Mouse (Mus musculus) cerebellum, adult 2 months (tissue): ENCODE results near the gene Aes. TPM values are rescaled to one million over a fixed set of nuclear protein-coding genes. Genes with fewer than 3 reads are reported as not detected.

Experiments
- DNase-seq, 2 experiments: peaks; one replicate each; pipeline ENCODE4 v3.0.0; 2021
- H3K27ac ChIP-seq: fragments of 200-500 bp; 2 replicates; pipeline ENCODE4 v1.5.1; 2012; ENCODE audit warnings: low read length, control low read depth, inconsistent platforms; ENCODE audit not compliant: insufficient read depth
- H3K27me3 ChIP-seq: fragments of 200-500 bp; 2 replicates; pipeline ENCODE4 v1.6.1; 2012; ENCODE audit warnings: inconsistent platforms, mild to moderate bottlenecking, low read length, moderate library complexity; ENCODE audit not compliant: control insufficient read depth, insufficient read depth
- H3K4me1 ChIP-seq: fragments of 200-500 bp; 2 replicates; pipeline ENCODE4 v1.6.1; 2011; ENCODE audit warnings: low read length; ENCODE audit not compliant: control insufficient read depth, insufficient read depth
- H3K4me3 ChIP-seq: fragments of 200-500 bp; replicated peaks from 2 replicates; pipeline ENCODE3; 2011; ENCODE audit warnings: mild to moderate bottlenecking, low read depth, low read length, control low read depth; ENCODE audit not compliant: insufficient read depth
- CTCF ChIP-seq: fragments of 200-500 bp; IDR thresholded peaks from 2 replicates; pipeline ENCODE4 v1.5.1; 2011; ENCODE audit warnings: low read depth, mild to moderate bottlenecking, control low read depth, low read length, moderate library complexity, borderline replicate concordance; ENCODE audit not compliant: insufficient read depth
- POLR2A ChIP-seq: fragments of 200-500 bp; IDR thresholded peaks from 2 replicates; pipeline ENCODE4 v1.6.1; 2011; ENCODE audit warnings: low read length, control low read depth, borderline replicate concordance; ENCODE audit not compliant: insufficient read depth
- WGBS: fragments of 180-500 bp; shearing (Covaris S2); methylation state at CpG from one replicate; pipeline ENCODE4 v1.1.7; 2018; 5-methylcytosine and 5-hydroxymethylcytosine counted together
- polyA plus RNA-seq: library from polyadenylated mRNA; depleted of rRNA; stranded (reverse); fragments of >200 nt; gene quantifications from 2 replicates; pipeline ENCODE4 v1.2.3, GENCODE M21; 2012

Aes gene
- polyA plus RNA-seq, 1 experiment, result 1,168 TPM

DNA sequence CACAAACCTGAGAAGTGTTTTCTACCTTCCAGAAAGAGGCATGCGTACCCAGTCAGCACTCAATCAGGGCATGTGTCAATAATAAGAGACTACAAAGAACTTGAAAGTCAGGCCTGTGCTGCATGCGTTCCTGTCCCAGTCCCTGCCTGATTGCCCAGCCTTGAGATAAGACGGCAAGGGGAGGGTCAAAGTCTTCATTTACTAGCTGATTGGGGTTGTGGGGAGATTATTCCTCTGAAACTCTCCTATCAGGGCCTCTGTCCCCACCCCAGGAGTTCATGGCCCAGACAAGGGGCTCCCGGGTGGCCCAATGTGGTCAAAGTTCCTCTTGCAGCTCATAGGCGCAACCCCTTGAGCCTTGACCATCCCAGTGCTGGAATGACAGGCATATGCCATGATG, 13.0 kb upstream of the Aes start:
- Histone ChIP-seq H3K4me1 (peaks cover 26% of the 10 kb centered on the region), H3K27ac (no peak overlapping the region), H3K27me3 (no peaks in the 10 kb centered on the region), H3K4me3 (no peak overlapping the region)
- no peak for TF ChIP-seq POLR2A
- no peak for TF ChIP-seq CTCF
- no peak for DNase-seq
- 90% methylated on average over 5 of the region's 5 CpGs for WGBS

DNA sequence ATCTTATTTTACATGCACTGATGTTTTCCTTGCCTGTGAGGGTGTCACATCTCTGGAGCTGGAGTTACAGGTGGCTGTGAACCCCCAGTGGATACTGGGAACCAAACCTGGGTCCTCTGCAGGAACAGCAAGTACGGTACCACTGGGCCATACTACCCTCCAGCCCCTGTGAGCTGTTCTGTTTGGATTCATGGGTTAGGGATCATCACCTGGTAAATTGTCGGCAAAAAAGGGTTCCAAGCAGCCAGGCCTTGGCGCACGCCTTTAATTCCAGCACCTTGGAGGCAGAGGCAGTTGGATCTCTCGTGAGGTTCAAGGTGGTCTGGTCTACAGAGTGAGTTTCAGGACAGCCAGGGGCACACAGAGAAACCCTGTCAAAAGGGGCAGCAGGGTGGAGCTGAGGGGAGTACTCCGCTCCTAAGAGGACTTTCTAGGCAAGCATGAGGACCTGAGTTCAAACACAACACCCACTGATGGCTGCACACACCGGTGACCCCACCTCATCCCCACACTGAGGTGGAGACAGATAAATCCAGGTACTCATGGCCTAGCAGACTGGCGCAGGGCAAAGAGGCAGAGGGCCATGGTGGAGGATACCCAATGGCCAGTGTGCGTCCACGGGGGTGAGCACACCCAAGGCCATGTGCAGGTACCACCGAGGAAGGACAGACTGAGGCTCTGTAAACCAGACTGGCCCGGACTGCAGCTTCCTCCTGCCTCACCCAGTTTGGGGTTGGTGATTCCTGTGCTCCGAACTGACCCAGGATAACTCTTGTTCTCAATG, 12.3 kb upstream of the Aes start:
- no peak for DNase-seq
- WGBS, result 93% methylated on average over 13 of the region's 13 CpGs
- Histone ChIP-seq H3K27me3 (no peaks in the 10 kb centered on the region), H3K27ac (no peak overlapping the region), H3K4me3 (no peak overlapping the region), H3K4me1 (peaks cover 21% of the 10 kb centered on the region)
- no peak for TF ChIP-seq POLR2A
- TF ChIP-seq CTCF, result no peak

DNA sequence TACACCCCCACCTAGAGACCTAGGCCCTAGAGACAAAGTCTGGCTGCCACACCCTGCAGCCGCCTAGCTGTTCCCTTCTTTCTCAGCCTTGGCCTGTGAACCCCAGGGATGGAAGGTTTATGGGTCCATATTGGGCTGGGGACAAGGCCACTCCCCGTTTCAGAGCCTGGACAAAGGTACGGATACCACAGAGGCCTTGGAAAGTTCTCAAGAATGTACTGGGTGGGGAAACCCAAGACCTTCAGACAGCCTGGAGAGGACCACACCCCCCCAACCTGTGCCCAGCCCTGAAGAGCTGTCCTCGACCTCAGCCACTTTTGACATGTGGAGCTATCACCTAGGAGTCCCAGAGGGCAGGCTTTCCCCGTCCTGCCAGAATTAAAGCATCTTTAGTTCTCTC, 10.3 kb upstream of the Aes start:
- WGBS, result 77% methylated on average over 5 of the region's 5 CpGs
- TF ChIP-seq CTCF, result no peak
- no peak overlapping the region for H3K4me3 ChIP-seq
- peaks cover 3% of the 10 kb centered on the region; the same call in 1 of the 2 replicates for H3K4me1 ChIP-seq
- no peak for DNase-seq
- no peak overlapping the region for H3K27ac ChIP-seq
- H3K27me3 ChIP-seq, result no peaks in the 10 kb centered on the region

DNA sequence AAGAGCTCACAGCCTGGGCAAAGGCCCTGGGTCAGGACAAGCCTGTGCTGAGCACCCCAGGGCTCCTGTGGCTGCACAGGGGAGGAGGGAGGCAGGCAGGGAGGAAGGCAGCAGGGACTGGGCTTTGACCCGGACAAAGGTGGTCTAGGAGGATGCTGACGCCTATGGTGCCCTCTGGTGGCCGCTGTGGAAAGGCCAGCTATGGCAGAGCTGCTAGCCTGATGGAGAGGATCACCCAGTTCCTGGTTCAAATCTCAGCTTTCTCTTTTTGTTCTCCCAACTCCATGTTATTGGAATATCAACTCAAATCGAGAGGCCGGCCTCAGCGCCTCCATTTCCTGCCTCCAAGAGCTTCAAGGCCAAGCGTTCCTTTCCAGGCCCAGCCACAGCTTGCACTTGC, 9.0 kb upstream of the Aes start:
- Histone ChIP-seq H3K27ac (no peak overlapping the region), H3K4me1 (peaks cover 3% of the 10 kb centered on the region; the same call in 1 of the 2 replicates), H3K27me3 (no peaks in the 10 kb centered on the region), H3K4me3 (no peak overlapping the region)
- WGBS, result 10% methylated on average over 7 of the region's 7 CpGs
- DNase-seq, result peak; percentile 51 to 65
- TF ChIP-seq POLR2A (no peak), CTCF (peak; percentile 72)

DNA sequence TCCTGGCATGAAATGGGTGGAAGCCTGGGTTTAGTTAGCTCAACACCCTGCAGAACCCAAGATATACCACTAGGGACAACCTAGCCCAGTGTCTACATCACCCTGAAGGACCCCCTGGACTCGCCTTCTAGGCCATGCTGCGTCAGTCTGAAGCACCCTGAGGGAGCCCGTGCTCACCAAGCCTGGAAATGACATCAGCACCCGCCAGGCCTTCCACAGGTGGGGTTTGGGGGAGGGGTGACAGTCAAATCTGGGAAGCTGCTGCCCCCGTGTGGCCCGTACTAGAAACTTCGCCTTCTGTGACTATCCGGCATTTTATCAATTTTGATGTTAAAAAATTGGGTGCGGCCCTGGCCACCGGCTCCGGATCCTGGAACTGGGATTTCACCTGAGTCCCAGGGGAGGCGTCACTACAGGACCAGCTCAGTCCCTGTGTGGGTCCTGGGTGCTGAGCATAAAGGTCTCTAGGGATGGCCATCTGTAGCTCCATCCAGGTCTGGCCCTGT, 7.6 kb upstream of the Aes start:
- Histone ChIP-seq H3K4me3 (no peak overlapping the region), H3K27me3 (no peaks in the 10 kb centered on the region), H3K4me1 (no peaks in the 10 kb centered on the region; the same call in 1 of the 2 replicates), H3K27ac (no peak overlapping the region)
- peak; percentile 78 to 81 for DNase-seq
- WGBS, result 2% methylated on average over 12 of the region's 12 CpGs
- no peak for TF ChIP-seq POLR2A
- peak; percentile 88 for TF ChIP-seq CTCF

DNA sequence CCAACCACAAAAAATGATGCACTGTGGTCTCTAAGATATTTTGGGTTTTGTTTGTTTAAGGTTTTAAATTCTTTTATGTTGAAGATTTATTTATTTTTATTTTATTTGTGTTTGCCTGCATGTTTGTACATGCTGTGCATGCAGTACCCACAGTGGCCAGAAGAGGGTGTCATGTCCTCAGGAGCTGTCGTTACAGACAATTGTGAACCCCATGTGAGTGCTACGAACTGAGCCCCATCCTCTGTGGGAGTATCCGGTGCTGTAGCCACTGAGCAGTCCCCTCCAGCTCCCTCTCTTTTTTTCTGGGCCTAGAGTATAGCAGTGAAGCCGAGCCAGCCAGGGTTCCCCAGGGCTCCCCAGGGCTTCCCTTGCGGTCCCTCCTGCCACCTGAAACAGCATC, 6.1 kb upstream of the Aes start:
- H3K27me3 ChIP-seq, result no peaks in the 10 kb centered on the region
- no peaks in the 10 kb centered on the region; the same call in 1 of the 2 replicates for H3K4me1 ChIP-seq
- no peak for TF ChIP-seq POLR2A
- peak; percentile 62 for TF ChIP-seq CTCF
- DNase-seq, result no peak
- H3K27ac ChIP-seq, result no peak overlapping the region
- 86% methylated on average over 5 of the region's 5 CpGs for WGBS
- H3K4me3 ChIP-seq, result no peak overlapping the region

DNA sequence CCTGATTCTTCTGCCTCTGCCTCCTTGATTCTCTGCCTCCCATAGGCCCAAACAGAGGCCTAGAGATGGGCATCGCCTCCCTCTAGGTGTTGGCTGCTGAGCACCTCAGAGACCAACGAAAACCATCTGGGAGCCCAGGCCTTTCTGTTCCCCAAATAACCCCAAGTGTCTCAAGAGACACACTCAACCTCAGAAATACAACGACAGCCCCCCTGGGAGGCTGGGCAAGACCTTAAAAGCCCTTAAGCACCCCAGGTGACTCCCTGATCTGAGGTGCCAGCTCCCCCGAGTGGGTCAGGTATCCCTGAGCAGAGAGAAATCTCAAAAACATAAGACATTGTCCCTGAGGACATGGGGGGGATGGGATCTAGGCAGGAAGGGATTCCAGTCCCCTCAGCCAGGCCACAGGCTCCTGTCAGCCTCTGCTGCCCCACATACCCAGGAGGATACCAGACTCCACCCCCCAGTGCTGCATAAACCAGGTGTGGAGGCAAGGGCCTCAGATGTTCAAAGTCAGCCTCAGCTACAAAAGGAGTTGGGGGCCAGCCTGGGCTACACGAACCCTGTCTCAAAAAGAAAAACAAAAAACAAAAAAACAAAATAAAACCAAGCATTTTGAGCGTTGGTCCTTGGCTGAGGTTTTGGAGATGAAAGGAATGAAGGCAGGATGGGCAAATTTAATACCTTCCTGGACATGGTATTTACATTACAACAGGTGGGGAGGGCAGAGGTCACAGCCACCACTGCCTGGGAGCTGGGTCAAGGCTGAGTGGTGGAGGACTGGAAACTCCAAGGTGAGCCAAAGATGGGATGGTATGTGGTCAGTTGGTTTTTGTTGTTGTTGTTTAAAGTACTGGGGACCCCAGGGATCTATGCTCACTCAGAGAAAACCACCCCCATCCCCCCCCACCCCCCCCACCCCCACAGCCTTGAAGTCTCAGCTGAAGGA, 5.2 kb upstream of the Aes start:
- H3K4me1 ChIP-seq, result no peaks in the 10 kb centered on the region; the same call in 1 of the 2 replicates
- WGBS, result 80% methylated on average over 6 of the region's 6 CpGs
- DNase-seq, result no peak
- H3K27ac ChIP-seq, result no peak overlapping the region
- no peak overlapping the region for H3K4me3 ChIP-seq
- no peaks in the 10 kb centered on the region for H3K27me3 ChIP-seq
- TF ChIP-seq POLR2A (no peak), CTCF (no peak)

DNA sequence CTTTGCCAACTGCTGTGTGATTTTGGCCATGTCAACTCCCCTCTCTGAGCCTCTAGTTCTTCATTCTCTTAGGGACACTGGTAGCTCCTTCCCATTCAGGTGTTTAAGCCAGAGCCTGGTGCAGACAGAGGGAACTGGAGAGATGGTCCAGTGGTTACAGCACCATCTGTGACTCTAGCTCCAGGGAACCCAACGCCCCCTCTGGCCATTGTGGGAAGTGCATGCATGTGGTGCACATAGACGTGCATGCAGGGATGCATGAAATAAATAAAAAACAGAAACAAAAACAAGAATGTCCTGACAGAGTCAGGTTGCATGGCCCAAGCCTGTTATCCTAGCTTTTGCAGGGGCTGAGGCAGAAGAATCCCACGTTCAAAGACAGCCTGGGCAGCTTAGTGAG, 3.0 kb upstream of the Aes start:
- Histone ChIP-seq H3K27ac (no peak overlapping the region), H3K4me1 (peaks cover 3% of the 10 kb centered on the region; the same call in 1 of the 2 replicates), H3K27me3 (no peaks in the 10 kb centered on the region), H3K4me3 (no peak overlapping the region)
- WGBS, result 71% methylated on average over 3 of the region's 3 CpGs
- DNase-seq, result no peak
- no peak for TF ChIP-seq POLR2A
- TF ChIP-seq CTCF, result peak; percentile 45; the same call in 1 of the 2 replicates
